Mouse (Mus musculus) G1E (cell line): ENCODE measurements around the gene Lrrn4cl.

Experiments used
- CTCF ChIP-seq: IDR thresholded peaks from 2 replicates; pipeline ENCODE4 v1.5.1; 2012; ENCODE audit warnings: low read depth, low read length, inconsistent platforms, mixed read lengths
- GATA1 ChIP-seq: IDR thresholded peaks from 2 replicates; pipeline ENCODE4 v1.6.1; 2012; ENCODE audit warnings: borderline replicate concordance, low read length, inconsistent platforms, mixed read lengths

GRCm38 (mm10) chr19:8897865-8898495 lies 47.4 kb downstream of the Lrrn4cl start, which contains the start of gene Ganab:
- TF ChIP-seq CTCF (no peak), GATA1 (no peak)
